Mouse (Mus musculus) ES-E14 (cell line): Measurements from ENCODE around the gene Xrcc3.

Experiments used
- CHD2 ChIP-seq: IDR thresholded peaks from 2 replicates; pipeline ENCODE4 v1.6.1; 2014; ENCODE audit warnings: mild to moderate bottlenecking, low read depth, low read length, inconsistent platforms
- HCFC1 ChIP-seq: IDR thresholded peaks from 2 replicates; pipeline ENCODE4 v1.6.1; 2012; ENCODE audit warnings: low read length, inconsistent platforms, borderline replicate concordance; ENCODE audit not compliant: insufficient read depth
- MAFK ChIP-seq: IDR thresholded peaks from 2 replicates; pipeline ENCODE4 v1.6.1; 2014; ENCODE audit warnings: mild to moderate bottlenecking, low read depth, low read length, inconsistent platforms; ENCODE audit not compliant: insufficient read depth
- ZC3H11A ChIP-seq: IDR thresholded peaks from 2 replicates; pipeline ENCODE4 v1.6.1; 2012; ENCODE audit warnings: low read depth, mild to moderate bottlenecking, inconsistent platforms, low read length, borderline replicate concordance
- ZNF384 ChIP-seq: IDR thresholded peaks from 2 replicates; pipeline ENCODE4 v1.6.1; 2012; ENCODE audit warnings: low read depth, low read length, inconsistent platforms

GRCm38 (mm10) chr12:111855448-111855847 is 41.8 kb upstream of the Xrcc3 start:
- TF ChIP-seq ZC3H11A (no peak), MAFK (no peak), CHD2 (no peak), HCFC1 (no peak), ZNF384 (no peak)
